Mouse (Mus musculus): Measurements from ENCODE around the gene Klf16.

Klf16 gene

DNA sequence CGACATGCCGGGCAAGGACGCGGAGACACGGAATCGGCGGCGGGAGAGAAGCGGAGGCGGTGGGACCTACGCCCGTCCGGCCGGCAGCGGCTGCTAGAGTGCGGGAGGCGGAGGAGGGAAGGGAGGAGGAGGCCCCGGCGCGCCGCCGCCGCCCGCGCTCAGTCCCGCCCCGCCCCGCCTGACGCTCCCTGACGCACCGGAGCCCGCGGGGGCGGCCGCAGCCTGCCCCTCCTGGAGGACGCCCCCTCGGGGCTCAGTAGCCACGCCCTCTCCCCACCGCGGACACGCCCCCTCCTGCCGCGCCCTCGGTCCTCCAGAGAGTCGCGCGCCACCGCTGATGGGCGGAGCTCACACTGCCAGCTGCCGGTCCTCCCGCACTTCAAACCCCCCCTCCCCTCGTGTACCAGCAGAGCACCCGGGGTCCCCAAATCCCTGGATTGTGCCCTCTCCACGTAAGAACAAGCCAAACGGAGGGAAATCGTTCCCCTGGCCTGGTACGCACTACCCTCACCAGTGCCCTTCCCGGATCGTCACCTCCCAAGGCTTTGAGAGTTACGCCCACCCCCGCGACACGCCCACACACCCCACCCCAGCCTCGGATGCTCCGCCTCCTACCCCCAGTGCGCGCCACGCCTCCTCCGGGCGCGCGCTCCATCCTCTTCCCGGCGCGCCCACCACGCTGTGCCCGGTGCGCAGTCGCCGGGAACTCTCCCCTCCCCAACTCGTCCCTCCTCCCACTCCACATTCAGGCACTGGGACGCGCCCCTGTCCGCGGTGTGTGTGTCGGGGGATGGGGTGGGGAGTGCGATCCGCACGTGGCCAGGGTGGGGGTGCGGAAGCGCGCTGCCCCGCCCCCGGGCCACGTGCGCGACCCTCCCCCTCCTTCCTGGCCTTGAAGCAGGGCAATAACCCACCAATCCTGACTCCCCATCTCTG lies at the start of gene Klf16:
TSS of gene Klf16 (minus strand) at position 127 of the 936 bp plus-strand sequence.
- DNase-seq: peak; percentile 96

DNA sequence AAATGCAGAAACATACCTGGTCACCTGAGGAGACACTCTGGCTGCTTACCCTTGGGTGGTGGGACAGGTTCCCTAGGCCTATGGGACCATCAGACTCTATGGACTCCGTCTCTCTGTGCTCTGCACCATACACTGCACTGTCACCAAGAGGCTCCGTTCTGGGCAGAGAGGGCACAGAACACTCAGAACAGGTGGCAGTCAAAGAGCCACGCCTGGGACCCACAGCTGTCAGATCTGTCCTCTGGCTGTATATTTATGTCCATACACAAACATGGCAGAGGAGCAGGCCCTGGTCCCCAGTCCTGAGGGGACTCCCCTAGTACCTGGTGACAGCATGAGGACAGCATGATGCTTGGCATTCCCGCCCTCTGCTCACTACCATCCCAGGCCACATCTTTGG lies 48.6 kb upstream of the Klf16 start:
- DNase-seq: no peak

DNA sequence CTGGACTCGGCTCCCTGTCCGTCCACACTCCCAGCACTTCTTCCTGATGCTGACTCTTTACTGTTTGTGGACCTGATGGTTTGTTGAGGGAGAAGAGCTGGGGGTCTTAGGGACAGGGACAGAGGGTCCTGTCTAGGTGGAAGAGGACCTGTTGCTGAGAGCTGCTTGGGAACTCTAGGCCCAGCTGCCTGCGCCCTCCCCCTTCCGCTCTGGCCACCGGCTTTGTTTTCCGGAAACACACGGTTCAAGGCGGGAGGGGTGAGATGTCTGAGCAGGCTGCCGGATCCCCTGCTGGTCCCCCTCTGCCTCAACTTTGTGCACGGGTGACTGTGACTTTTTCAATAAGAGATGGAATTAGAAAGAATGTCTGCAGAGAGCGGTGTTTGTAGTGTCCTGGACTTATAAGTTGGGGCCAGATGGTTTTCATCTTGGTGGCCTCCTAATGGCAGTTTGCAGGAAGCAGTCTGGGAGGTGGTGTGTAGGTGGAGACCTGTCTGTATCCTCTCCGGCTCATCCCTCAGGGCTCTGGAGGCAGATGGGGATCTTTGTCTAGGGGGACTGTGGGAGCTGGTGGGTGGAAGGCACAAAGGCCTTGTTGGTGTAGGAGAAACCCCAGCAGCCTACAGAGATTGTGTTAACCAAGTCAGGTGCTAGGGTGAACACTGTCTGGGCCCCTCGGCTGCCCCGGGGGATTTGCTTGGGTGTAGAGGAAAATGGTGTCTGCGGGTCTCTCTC lies 46.5 kb upstream of the Klf16 start:
- DNase-seq: no peak

DNA sequence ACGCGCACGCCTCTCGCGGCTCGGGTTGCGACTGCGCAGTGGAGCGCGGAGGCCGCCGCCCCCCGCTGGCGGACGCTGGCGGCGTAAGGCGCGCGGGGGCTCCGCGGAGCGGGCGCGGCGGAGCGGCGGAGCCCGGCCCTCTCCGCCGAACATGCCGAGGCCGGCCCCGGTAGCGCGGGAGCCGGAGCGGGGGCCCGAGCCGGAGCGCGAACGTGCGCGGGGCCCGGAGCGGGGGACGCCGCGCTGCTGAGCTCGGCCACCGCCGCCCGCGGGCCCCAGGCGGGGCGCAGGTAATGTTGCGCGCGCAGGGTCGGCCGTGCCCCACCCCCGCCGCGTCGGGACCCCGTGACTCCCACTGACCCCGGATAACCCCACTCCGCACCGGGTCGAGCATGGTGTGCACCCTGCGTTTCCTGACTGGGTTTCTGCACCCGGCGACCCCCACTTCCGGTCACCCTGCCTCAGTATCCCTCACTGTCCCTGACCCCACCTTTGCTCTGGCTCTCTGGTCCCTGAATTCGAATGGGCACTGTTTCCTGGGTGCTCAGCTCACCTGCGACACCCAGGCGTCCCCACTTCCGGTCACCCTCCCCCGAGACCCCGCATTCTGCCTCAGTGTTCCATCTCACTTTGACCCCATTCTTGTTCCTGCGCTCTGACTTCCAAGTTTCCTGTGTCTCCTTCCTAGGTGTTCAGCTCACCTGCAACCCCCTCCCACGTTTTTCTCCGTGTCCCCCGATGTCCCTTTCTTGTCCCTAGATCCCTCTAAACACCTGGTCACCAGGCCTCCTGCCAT lies 45.7 kb upstream of the Klf16 start, which contains the start of gene Csnk1g2:
TSS of gene Csnk1g2 (plus strand) at position 178 of the 796 bp plus-strand sequence.
- no peak for DNase-seq

- DNase-seq: peak; percentile 99
Observed at GRCm38 (mm10) chr10:80621940-80622660, 45.0 kb upstream of the Klf16 start.

GRCm38 (mm10) chr10:80621690-80621939 lies 44.5 kb upstream of the Klf16 start:
- no peak for DNase-seq

GRCm38 (mm10) chr10:80620796-80621689 lies 43.9 kb upstream of the Klf16 start:
- no peak for DNase-seq

- no peak for DNase-seq
Observed at GRCm38 (mm10) chr10:80620365-80620764, 43.2 kb upstream of the Klf16 start.

DNA sequence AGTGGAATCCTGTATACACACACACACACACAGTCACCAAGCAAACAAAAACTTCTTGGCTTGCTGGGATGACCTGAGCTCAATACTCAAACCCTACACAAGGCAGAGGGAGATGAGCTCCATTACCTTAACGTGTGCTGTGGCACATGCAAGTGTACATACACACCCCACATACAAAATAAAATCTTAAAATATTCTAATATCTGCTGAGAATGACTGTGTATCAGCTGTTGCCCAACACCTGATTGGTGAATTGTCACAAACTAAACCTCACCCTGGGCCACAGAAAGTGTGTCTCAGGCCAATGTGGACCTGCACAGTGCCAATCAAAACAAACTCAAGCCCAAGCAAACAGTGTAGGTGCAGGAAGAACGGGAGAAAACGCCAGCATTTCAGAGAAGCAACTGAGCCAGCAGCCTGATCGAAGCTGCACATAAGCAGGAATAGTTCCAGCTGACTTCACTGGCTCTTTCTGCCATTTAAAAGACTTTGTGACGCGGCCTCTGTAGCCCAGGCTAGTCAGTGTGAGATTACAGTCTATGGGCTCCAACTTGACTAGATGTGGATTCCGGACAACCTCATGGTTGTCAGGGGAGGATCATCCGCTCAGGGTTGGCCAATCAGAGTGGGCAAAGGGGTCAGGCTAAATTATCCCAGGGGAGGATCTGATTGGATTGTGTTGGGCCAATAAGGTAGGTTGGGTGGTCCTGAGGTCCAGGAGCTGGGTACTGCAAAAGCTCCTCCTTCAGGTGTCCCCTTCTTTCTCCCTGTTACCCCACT lies 42.5 kb upstream of the Klf16 start:
- no peak for DNase-seq

DNA sequence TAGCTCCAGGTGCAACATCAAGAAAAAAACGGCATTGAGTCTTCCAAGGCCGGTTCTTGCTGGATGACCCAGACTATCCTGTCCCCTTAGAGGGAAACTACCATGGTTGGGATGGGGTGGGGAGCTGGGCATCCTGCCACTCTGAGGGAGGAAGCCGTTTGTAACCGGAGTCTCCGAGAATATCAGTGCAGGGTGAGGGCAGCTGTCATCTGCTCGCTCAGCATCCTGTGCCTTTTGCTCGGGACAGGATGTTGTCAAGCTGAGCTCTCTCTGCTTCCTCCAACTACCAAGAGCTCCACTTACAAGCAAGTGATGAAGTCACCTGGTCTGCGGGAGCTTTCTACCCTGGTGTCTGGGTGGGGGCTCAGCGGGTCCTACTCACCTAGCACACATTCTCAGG lies 41.1 kb upstream of the Klf16 start:
- DNase-seq: no peak

DNA sequence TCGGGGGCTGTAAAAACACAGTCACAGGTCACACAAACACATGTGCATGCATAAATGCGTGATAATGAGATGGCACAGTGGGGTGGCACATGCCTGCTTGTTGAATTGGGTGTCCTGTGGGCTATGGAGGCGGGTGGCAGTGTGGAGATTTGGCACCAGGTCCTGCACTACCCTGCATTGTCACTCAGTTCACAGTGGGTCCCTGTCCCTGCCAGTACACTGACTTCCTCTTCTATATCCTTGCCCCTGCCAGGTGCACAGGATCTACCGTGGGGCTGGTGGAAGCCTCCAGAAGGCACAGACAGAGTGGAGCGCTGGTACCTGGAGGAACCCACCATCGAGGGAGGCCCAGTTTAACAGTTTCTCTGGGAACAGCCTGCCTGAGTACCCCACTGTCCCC lies 37.2 kb upstream of the Klf16 start:
- DNase-seq: no peak

GRCm38 (mm10) chr10:80613821-80614220 lies 36.7 kb upstream of the Klf16 start:
- DNase-seq: no peak

- DNase-seq: no peak
Observed at GRCm38 (mm10) chr10:80611905-80612304, 34.8 kb upstream of the Klf16 start.

DNA sequence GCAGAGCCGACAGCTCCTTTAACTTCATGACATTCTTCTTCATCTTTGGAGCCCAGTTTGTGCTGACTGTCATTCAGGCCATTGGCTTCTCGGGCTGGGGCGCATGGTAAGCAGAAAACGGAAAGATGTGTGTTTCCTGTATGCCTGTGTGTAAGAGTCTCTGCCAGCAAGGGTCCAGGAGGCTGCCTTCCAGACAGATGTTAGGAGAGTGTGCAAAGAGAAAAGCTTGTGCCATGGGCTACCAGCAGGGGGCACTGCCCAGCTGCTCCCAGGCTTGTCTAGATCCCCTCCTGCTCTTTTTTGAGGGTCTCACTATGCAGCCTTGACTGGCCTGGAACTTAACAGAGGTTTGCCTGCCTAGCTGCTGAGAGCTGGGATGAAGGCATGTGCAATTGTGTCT lies 33.9 kb upstream of the Klf16 start:
- no peak for DNase-seq

DNA sequence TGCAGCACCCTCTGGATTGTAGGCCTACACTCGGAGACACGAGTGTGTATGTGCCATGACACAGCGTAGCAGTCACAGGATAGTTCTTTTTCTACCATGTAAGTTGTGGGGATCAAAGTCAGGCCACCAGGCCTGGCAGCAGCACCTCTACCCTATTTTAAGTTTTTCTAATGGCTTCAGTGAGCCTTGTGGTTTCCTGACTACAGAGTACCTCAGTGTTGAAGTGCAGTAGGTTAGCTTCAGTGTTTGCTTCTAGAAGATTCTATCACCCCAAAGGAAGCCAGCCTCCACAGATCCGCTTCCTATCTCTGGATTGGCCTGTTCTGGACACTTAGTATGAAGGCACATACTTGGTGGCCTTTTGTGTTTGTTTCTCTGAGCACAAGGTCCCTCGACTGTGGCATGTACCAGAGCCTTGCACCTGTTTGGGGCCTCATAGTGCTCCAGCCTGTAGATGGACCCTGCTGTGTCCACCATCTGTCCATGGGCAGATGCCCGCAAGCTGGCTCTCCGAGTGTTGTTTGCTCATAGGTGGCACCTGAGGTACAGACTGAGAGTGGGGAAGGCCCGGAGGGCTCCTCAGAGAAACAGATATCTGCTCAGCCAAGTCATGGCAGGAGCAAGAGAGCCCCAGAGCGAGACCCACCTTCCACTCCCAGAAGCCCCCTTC lies 33.1 kb upstream of the Klf16 start:
- DNase-seq: no peak

DNA sequence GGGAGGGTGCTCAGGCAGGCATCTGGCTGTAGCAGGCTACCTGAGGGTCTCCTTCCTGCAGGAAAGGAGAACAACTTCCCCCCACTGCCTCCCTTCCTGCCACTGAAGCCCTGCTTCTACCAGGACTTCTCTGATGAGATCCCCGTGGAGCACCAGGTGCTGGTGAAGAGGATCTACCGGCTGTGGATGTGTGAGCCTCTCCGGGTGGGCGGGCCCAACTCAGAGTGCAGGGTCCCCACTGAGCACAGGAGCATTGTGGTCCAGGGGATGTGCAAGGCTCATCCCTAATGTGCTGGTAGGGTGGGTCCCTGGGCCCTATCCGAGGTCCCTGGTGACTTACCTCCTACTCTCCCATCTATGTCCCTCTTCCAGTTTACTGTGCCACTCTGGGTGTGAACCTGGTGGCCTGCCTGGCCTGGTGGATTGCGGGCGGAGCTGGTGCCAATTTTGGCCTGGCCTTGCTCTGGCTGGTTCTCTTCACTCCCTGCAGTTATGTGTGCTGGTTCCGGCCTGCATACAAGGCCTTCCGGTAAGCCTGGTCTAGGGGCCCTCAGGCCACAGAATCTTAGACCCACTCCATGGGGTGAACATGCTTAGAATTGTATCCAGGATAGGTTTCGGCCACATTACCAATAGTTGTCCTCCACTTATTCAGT lies 32.3 kb upstream of the Klf16 start:
- no peak for DNase-seq

DNA sequence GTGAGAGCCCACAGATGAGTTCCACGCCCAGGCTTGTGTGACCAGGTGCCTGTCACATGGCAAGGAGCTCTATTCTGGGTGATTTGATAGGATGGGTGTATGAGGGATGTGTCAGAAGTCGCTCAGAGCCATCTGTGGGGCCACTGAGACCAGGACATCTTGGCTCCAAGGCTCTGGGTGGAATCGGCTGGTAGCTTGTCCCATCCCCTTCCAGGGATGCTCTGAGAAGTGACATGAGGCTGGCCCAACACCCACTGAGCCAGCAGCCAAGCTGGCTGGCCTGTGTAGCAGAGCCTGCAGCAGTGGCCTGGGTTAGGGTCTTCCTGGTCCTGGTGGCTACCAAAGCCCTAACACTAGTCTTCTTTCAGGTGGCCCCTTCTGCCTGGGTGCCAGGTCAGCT lies 31.3 kb upstream of the Klf16 start:
- DNase-seq: no peak

DNA sequence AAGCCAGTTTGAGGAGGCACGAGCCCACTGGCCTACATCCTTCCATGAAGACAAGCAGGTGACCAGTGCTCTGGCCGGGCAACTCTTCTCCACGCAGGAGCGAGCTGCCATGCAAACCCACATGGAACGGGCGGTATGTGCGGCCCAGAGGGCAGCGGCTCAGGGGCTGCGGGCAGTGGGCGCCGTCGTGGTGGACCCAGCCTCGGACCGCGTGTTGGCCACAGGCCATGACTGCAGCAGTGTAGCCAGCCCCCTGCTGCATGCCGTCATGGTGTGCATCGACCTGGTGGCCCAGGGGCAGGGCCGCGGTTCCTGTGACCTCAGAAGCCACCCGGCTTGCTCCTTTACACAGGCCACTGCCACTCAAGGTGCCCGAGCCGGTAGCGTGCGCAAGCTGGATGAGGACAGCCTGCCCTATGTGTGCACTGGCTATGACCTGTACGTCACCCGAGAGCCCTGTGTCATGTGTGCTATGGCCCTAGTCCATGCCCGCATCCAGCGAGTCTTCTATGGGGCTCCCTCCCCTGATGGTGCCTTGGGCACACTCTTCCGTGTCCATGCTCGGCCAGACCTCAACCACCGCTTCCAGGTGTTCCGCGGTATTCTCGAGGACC lies 29.7 kb upstream of the Klf16 start:
- DNase-seq: no peak

GRCm38 (mm10) chr10:80606306-80606705 lies 29.2 kb upstream of the Klf16 start:
- DNase-seq: no peak
